In genomic region chr13:49460692-49461414, GRCm38 (mm10) we compare ENCODE assay signal across 9 mouse cellular contexts. TPM values are rescaled to one million over a fixed set of nuclear protein-coding genes. Genes with fewer than 3 reads are reported as not detected.
DNase-seq lines count a peak whose midpoint lies in the region; ATAC-seq and TF ChIP-seq lines count a peak whose summit lies in the region.
"Had no signal": no experiment of that assay in that cellular context is flagged by ENCODE, and none has a peak within 500 bp of the region (broad histone marks: within the 10 kb centered on the region; RNA-seq: fewer than 3 reads in every experiment).

No protein-coding gene starts in this region.

- H3K4me1 ChIP-seq in embryonic facial prominence, embryonic 13.5 days, result peaks cover 5% of the 10 kb centered on the region
- no peaks in the 10 kb centered on the region for H3K4me1 ChIP-seq in embryonic facial prominence, embryonic 10.5 days
- no peaks in the 10 kb centered on the region for H3K4me1 ChIP-seq in olfactory bulb, adult 2 months (ENCODE audit: control insufficient read depth, insufficient read depth, low read length)

- no peaks in the 10 kb centered on the region for H3K9me3 ChIP-seq in embryonic facial prominence, embryonic 13.5 days
- no peaks in the 10 kb centered on the region for H3K9me3 ChIP-seq in embryonic facial prominence, embryonic 10.5 days

- no peak overlapping the region for H3K4me2 ChIP-seq in embryonic facial prominence, embryonic 13.5 days

- no peak for TF ChIP-seq CTCF in olfactory bulb, adult 2 months (IDR thresholded peaks at IDR 0.05; ENCODE audit: insufficient read depth, low read depth, low read length)

- ATAC-seq in embryonic facial prominence, embryonic 13.5 days (ENCODE audit: insufficient number of reproducible peaks, insufficient read depth, low FRiP score, low TSS enrichment, low read depth), result no peak
- ATAC-seq in erythroblast, adult 5-6 weeks (replicated peaks; ENCODE audit: low FRiP score, poor library complexity, severe bottlenecking), result no peak
- ATAC-seq in megakaryocyte-erythroid progenitor cell, adult 5-6 weeks (replicated peaks; ENCODE audit: low FRiP score, low TSS enrichment, poor library complexity, severe bottlenecking), result no peak

- H3K27ac ChIP-seq in embryonic facial prominence, embryonic 13.5 days, result peak overlapping the region; percentile 44
- no peak overlapping the region for H3K27ac ChIP-seq in embryonic facial prominence, embryonic 10.5 days (replicated peaks)
- peak overlapping the region; percentile 76 for H3K27ac ChIP-seq in olfactory bulb, adult 2 months (ENCODE audit: insufficient read depth, low read depth, low read length)

- H3K36me3 ChIP-seq in embryonic facial prominence, embryonic 13.5 days, result peaks cover 57% of the 10 kb centered on the region
- H3K36me3 ChIP-seq in embryonic facial prominence, embryonic 10.5 days (replicated peaks), result peaks cover 79% of the 10 kb centered on the region

- TF ChIP-seq POLR2A in olfactory bulb, adult 2 months (IDR thresholded peaks at IDR 0.05; ENCODE audit: insufficient read depth, low read depth, low read length), result no peak

- WGBS in embryonic facial prominence, embryonic 13.5 days, result 82% methylated on average over 5 of the region's 5 CpGs
- 87% methylated on average over 5 of the region's 5 CpGs for WGBS in embryonic facial prominence, embryonic 10.5 days
- WGBS in olfactory bulb, adult 2 months, result 51% methylated on average over 5 of the region's 5 CpGs

- H3K27me3 ChIP-seq in embryonic facial prominence, embryonic 13.5 days, result no peaks in the 10 kb centered on the region
- H3K27me3 ChIP-seq in embryonic facial prominence, embryonic 10.5 days (replicated peaks; ENCODE audit: low read depth, poor library complexity, severe bottlenecking), result no peaks in the 10 kb centered on the region

- no peak for DNase-seq in embryonic facial prominence, embryonic 10.5 days (ENCODE audit: low spot score)
- peak; percentile 57 to 91 for DNase-seq in layer of hippocampus, adult 18-20 months (ENCODE audit: low spot score in 2 of 2)
- DNase-seq in layer of hippocampus, postnatal 25 days (ENCODE audit: extremely low spot score in 1 of 2, low spot score in 1 of 2), result no peak
- DNase-seq in heart, postnatal 10 days, result peak; percentile 42 to 50

- H3K9ac ChIP-seq in embryonic facial prominence, embryonic 13.5 days, result no peak overlapping the region

- intact Hi-C loops in heart, postnatal 10 days (cut with DNase I), result no loop called here

- H3K4me3 ChIP-seq in embryonic facial prominence, embryonic 13.5 days, result no peak overlapping the region
- H3K4me3 ChIP-seq in embryonic facial prominence, embryonic 10.5 days, result no peak overlapping the region
- H3K4me3 ChIP-seq in olfactory bulb, adult 2 months (ENCODE audit: insufficient read depth, low read depth, low read length), result no peak overlapping the region

RNA-seq across cellular contexts. Expression of gene Tes3-ps, which starts 32.3 kb away (rescaled TPM):
- polyA plus RNA-seq in embryonic facial prominence, embryonic 13.5 days (2015; fragmentation: Nextera tagmentation; extraction: Ambion mirVana), result 1.4 and 2.7 TPM in 2 replicates
- 1.4 and 1.9 TPM in 2 replicates for polyA plus RNA-seq in embryonic facial prominence, embryonic 10.5 days (2016; fragmentation: Nextera tagmentation; extraction: Ambion mirVana)
- 1 to 10 TPM; 1.4 to 1.5 TPM for total RNA-seq in layer of hippocampus, adult 18-20 months (2021)
- total RNA-seq in layer of hippocampus, postnatal 25 days (2021), result 1 to 10 TPM in 1 of 2 experiments, under 1 TPM in 1; 0.85 to 1.9 TPM
- total RNA-seq in heart, postnatal 10 days (2021), result 1 to 10 TPM; 1.6 TPM
- not detected in 2 replicates for polyA plus RNA-seq in olfactory bulb, adult 2 months (2012; ENCODE audit: insufficient read depth, insufficient read length, low replicate concordance, missing spikeins)
- 0.77 and 0.84 TPM in 2 replicates for total RNA-seq in erythroblast, adult 5-6 weeks (2015; ENCODE audit: low replicate concordance)
- total RNA-seq in erythroblast, adult 5-6 weeks (2017; ENCODE audit: low replicate concordance), result 3.0 and 5.4 TPM in 2 replicates
- 0.12 and 0.20 TPM in 2 replicates for total RNA-seq in megakaryocyte-erythroid progenitor cell, adult 5-6 weeks (2014; fragmentation: Nextera tagmentation)
- total RNA-seq in megakaryocyte-erythroid progenitor cell, adult 5-6 weeks (2017), result 6.5 and 7.0 TPM in 2 replicates
- polyA plus RNA-seq: gonadal fat pad, adult 2 months had no signal

RNA-seq across cellular contexts. Expression of gene Ippk, which starts 39.8 kb away (rescaled TPM):
- 13.7 and 14.4 TPM in 2 replicates for polyA plus RNA-seq in embryonic facial prominence, embryonic 13.5 days (2015; fragmentation: Nextera tagmentation; extraction: Ambion mirVana)
- polyA plus RNA-seq in embryonic facial prominence, embryonic 10.5 days (2016; fragmentation: Nextera tagmentation; extraction: Ambion mirVana), result 18.3 and 20.4 TPM in 2 replicates
- total RNA-seq in layer of hippocampus, adult 18-20 months (2021), result 10 to 100 TPM; 33.5 to 37.1 TPM
- 10 to 100 TPM; 29.8 to 31.1 TPM for total RNA-seq in layer of hippocampus, postnatal 25 days (2021)
- total RNA-seq in heart, postnatal 10 days (2021), result 1 to 10 TPM; 8.3 to 9.1 TPM
- polyA plus RNA-seq in olfactory bulb, adult 2 months (2012; ENCODE audit: insufficient read depth, insufficient read length, low replicate concordance, missing spikeins), result not detected in 2 replicates
- total RNA-seq in erythroblast, adult 5-6 weeks (2015; ENCODE audit: low replicate concordance), result 1.5 and 1.9 TPM in 2 replicates
- total RNA-seq in erythroblast, adult 5-6 weeks (2017; ENCODE audit: low replicate concordance), result 1.5 and 5.7 TPM in 2 replicates
- 8.9 and 9.8 TPM in 2 replicates for total RNA-seq in megakaryocyte-erythroid progenitor cell, adult 5-6 weeks (2014; fragmentation: Nextera tagmentation)
- total RNA-seq in megakaryocyte-erythroid progenitor cell, adult 5-6 weeks (2017), result 13.0 and 13.2 TPM in 2 replicates

RNA-seq across cellular contexts. Expression of gene Ecm2, which starts 43.8 kb away (rescaled TPM):
- 1.3 and 1.4 TPM in 2 replicates for polyA plus RNA-seq in embryonic facial prominence, embryonic 13.5 days (2015; fragmentation: Nextera tagmentation; extraction: Ambion mirVana)
- polyA plus RNA-seq in embryonic facial prominence, embryonic 10.5 days (2016; fragmentation: Nextera tagmentation; extraction: Ambion mirVana), result 0.40 and 0.47 TPM in 2 replicates
- 1 to 10 TPM; 6.5 to 8.0 TPM for total RNA-seq in layer of hippocampus, adult 18-20 months (2021)
- 1 to 10 TPM; 4.7 to 5.3 TPM for total RNA-seq in layer of hippocampus, postnatal 25 days (2021)
- 10 to 100 TPM; 20.1 to 20.6 TPM for total RNA-seq in heart, postnatal 10 days (2021)
- polyA plus RNA-seq in olfactory bulb, adult 2 months (2012; ENCODE audit: insufficient read depth, insufficient read length, low replicate concordance, missing spikeins), result not detected in 2 replicates
- total RNA-seq in erythroblast, adult 5-6 weeks (2015; ENCODE audit: low replicate concordance), result not detected in 2 replicates
- 0.09 and 0.70 TPM in 2 replicates for total RNA-seq in erythroblast, adult 5-6 weeks (2017; ENCODE audit: low replicate concordance)
- 0.12 TPM in 1 of 2 replicates, not detected in the other for total RNA-seq in megakaryocyte-erythroid progenitor cell, adult 5-6 weeks (2014; fragmentation: Nextera tagmentation)
- 0.46 TPM in 1 of 2 replicates, not detected in the other for total RNA-seq in megakaryocyte-erythroid progenitor cell, adult 5-6 weeks (2017)

Comparison
In these comparisons a context has a peak if more than half of its experiments do, and no peak if none do; other contexts are left out.
1. DNase-seq: peak in layer of hippocampus, adult 18-20 months (2 of 2) and heart, postnatal 10 days (2 of 2); none in embryonic facial prominence, embryonic 10.5 days (single experiment) and layer of hippocampus, postnatal 25 days (0 of 2).